In the genomic region with DNA sequence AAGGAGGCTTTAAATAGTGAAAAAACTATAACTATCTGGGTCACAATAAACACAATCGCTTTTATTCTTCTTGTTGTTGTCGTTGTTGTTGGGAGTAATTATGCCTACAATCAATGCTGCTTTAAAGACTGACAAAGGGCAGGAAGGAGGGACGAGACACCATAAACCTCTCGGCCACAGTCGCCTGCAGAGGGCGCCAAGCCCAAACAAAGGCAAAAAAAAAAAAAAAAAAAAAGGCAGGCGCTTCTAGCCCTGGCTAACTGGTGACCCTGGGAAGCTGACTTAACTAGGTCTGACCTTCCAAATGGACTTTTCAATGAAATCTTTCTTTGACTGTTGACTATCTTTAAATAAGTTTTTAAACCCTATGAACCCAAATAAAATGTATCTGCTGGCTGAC, we compare ENCODE assay signal across 8 mouse cellular contexts.
A peak's percentile ranks its signal among the peaks of the same experiment; 100 is the strongest.
DNase-seq lines count a peak whose midpoint lies in the region.

No protein-coding gene starts in this region.

- H3K9me3 ChIP-seq in heart, embryonic 10.5 days = no peaks in the 10 kb centered on the region

- no peak overlapping the region for H3K4me3 ChIP-seq in heart, embryonic 10.5 days

- 0 out of 2 replicates have a peak, but pooled peaks cover 5% of the 10 kb centered on the region for H3K4me1 ChIP-seq in heart, embryonic 10.5 days

- no peak overlapping the region for H3K27ac ChIP-seq in heart, embryonic 10.5 days

- 16% methylated on average over 7 of the region's 7 CpGs for WGBS in heart, embryonic 10.5 days

- peak; percentile 51 for DNase-seq in heart, embryonic 10.5 days (ENCODE audit: low spot score)
- no peak for DNase-seq in heart, adult 8-10 months (ENCODE audit: low spot score)
- DNase-seq in ovary, postnatal 36 days (ENCODE audit: low spot score) = peak; percentile 48
- no peak for DNase-seq in ovary, postnatal 10 days (ENCODE audit: low spot score)
- peak; percentile 71 for DNase-seq in adrenal gland, postnatal 14 days
- peak; percentile 33 to 84 for DNase-seq in kidney, postnatal 36 days
- peak; percentile 75 for DNase-seq in testis, postnatal 10 days (ENCODE audit: low spot score)
- no peak for DNase-seq in urinary bladder, postnatal 4 days (ENCODE audit: low spot score in 2 of 2)

- no peaks in the 10 kb centered on the region for H3K27me3 ChIP-seq in heart, embryonic 10.5 days (ENCODE audit: insufficient read depth, poor library complexity, severe bottlenecking)

- H3K36me3 ChIP-seq in heart, embryonic 10.5 days = peaks cover 2% of the 10 kb centered on the region; the same call in 1 of the 2 replicates

Comparison
In these comparisons a context has a peak if more than half of its experiments do, and no peak if none do; other contexts are left out.
1. DNase-seq: peak in heart, embryonic 10.5 days (single experiment), ovary, postnatal 36 days (single experiment), adrenal gland, postnatal 14 days (single experiment), kidney, postnatal 36 days (2 of 2) and testis, postnatal 10 days (single experiment); none in heart, adult 8-10 months (single experiment), ovary, postnatal 10 days (single experiment) and urinary bladder, postnatal 4 days (0 of 2).